Mouse (Mus musculus) kidney, embryonic 15.5 days (tissue): ENCODE data around the gene Elf2. TPM values are rescaled to one million over a fixed set of nuclear protein-coding genes. Genes with fewer than 3 reads are reported as not detected.
A peak's percentile ranks its signal among the peaks of the same experiment; 100 is the strongest.

Experiments
- ATAC-seq: fragments of 200-750 bp; cut with Nextera tagmentation; replicated peaks from 2 replicates; pipeline ENCODE4 v1.8.0; 2017; ENCODE audit warnings: moderate TSS enrichment; ENCODE audit not compliant: low FRiP score
- H3K27ac ChIP-seq: fragments of 300-500 bp; sonication (generic); 2 replicates; pipeline ENCODE4 v1.5.1; 2015; ENCODE audit warnings: mild to moderate bottlenecking, inconsistent platforms
- H3K27me3 ChIP-seq: fragments of 300-500 bp; sonication (generic); 2 replicates; pipeline ENCODE4 v1.6.1; 2015; ENCODE audit warnings: inconsistent platforms
- H3K36me3 ChIP-seq: fragments of 300-500 bp; sonication (generic); 2 replicates; pipeline ENCODE4 v1.6.1; 2015; ENCODE audit warnings: inconsistent platforms
- H3K4me1 ChIP-seq: fragments of 300-500 bp; sonication (generic); 2 replicates; pipeline ENCODE4 v1.6.1; 2015; ENCODE audit warnings: inconsistent platforms
- H3K4me2 ChIP-seq: fragments of 300-500 bp; sonication (generic); 2 replicates; pipeline ENCODE4 v1.6.1; 2015; ENCODE audit warnings: moderate library complexity, mild to moderate bottlenecking, inconsistent platforms
- H3K4me3 ChIP-seq: fragments of 300-500 bp; sonication (generic); replicated peaks from 2 replicates; pipeline ENCODE4 v1.5.1; 2015; ENCODE audit warnings: mild to moderate bottlenecking, inconsistent platforms
- H3K9ac ChIP-seq: fragments of 300-500 bp; sonication (generic); 2 replicates; pipeline ENCODE4 v1.6.1; 2015; ENCODE audit warnings: mild to moderate bottlenecking, inconsistent platforms
- H3K9me3 ChIP-seq: fragments of 300-500 bp; sonication (generic); replicated peaks from 2 replicates; pipeline ENCODE4 v1.6.1; 2016; ENCODE audit warnings: inconsistent platforms
- WGBS: fragments of 180-500 bp; shearing (Covaris S2); methylation state at CpG from one replicate; pipeline ENCODE4 v1.1.7; 2015; ENCODE audit warnings: mixed read lengths; 5-methylcytosine and 5-hydroxymethylcytosine counted together
- polyA plus RNA-seq: library from polyadenylated mRNA; unstranded; fragments of >200 nt; fragmentation: Nextera tagmentation; extraction: Ambion mirVana; gene quantifications from 2 replicates; pipeline ENCODE4 v1.2.1, GENCODE M21; 2015

Elf2 gene
- polyA plus RNA-seq, 1 experiment from 2014 or later = 58.2 TPM

GRCm38 (mm10) chr3:51296790-51297189, 43.7 kb downstream of the Elf2 start:
- Histone ChIP-seq H3K4me2 (no peak overlapping the region), H3K27me3 (no peaks in the 10 kb centered on the region), H3K4me3 (no peak overlapping the region), H3K36me3 (peaks cover 8% of the 10 kb centered on the region; the same call in 1 of the 2 replicates), H3K9me3 (no peaks in the 10 kb centered on the region), H3K27ac (no peak overlapping the region), H3K9ac (no peak overlapping the region), H3K4me1 (no peaks in the 10 kb centered on the region)
- WGBS = 68% methylated on average over 1 of the region's 1 CpGs
- ATAC-seq = no peak

GRCm38 (mm10) chr3:51295225-51295624, 45.2 kb downstream of the Elf2 start:
- ATAC-seq = no peak
- Histone ChIP-seq H3K4me2 (no peak overlapping the region), H3K9me3 (no peaks in the 10 kb centered on the region), H3K9ac (no peak overlapping the region), H3K27ac (no peak overlapping the region), H3K4me3 (no peak overlapping the region), H3K4me1 (no peaks in the 10 kb centered on the region), H3K36me3 (peaks cover 8% of the 10 kb centered on the region; the same call in 1 of the 2 replicates), H3K27me3 (no peaks in the 10 kb centered on the region)
- WGBS = 61% methylated on average over 2 of the region's 2 CpGs

DNA sequence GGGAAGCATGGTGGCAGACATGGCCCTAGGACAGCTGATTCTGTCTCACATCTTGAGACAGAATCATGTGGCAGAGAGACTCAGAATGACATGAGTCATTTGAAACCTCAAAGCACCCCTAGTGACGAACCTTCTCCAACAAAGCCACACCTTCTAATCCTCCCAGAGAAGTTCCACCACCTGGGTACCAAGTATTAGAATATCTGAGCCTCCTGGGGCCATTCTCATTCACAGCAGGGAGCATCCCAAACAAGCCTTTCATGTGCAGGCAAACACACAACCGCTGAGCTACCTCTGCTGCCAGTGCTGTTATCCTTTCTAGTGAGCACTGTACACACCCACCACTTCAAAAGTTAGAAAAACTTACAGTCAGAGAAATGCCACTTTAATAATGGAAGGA, 46.2 kb downstream of the Elf2 start:
- H3K4me1 ChIP-seq = no peaks in the 10 kb centered on the region
- no peak overlapping the region for H3K9ac ChIP-seq
- no peak overlapping the region for H3K4me2 ChIP-seq
- H3K4me3 ChIP-seq = no peak overlapping the region
- peaks cover 8% of the 10 kb centered on the region; the same call in 1 of the 2 replicates for H3K36me3 ChIP-seq
- no peaks in the 10 kb centered on the region for H3K9me3 ChIP-seq
- ATAC-seq = no peak
- no peaks in the 10 kb centered on the region for H3K27me3 ChIP-seq
- H3K27ac ChIP-seq = no peak overlapping the region
- 54% methylated on average over 2 of the region's 2 CpGs for WGBS

DNA sequence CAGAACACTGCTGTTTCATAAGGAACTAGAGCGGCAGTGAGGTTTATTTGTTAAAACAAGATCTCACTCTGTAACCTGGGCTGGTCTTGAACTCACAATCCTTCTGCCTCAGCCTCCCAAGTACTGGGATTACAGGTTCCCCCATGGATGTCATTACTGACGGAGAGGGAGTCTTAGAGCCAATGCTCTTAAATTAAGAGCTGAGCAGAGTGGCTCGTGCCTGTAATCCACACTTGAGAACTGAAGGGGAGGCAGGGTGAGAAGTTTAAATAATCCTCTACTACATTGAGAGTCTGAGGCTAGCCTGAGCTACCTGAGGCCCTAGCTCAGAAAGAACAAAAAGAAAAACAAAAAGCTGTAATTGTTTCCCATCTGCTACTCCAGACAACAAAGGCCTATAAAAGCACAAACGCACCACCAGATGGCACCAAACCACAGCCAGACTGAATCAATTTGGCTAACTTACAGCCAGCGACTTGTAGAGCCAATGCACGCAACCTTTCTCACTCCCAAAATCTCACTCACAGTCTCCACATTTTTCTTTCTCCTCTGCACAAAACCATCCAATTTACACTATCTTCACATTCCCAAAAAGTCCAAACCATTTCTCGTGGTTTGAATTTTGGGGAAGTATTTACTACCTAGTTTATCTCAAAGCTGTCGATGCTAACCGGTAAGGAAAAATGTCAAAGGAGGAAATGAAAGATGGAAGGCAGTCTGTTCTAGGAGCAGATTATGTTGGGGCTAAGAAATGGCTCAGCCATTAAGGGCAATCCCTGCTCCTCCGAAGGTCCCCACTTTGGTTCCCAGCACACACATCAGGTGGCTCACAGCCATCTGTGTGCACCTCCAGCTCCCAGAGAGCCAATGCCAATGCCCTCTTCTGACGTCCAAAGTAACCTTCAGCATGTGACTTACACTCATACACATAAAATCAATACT, 51.3 kb downstream of the Elf2 start:
- Histone ChIP-seq H3K4me1 (no peaks in the 10 kb centered on the region), H3K27me3 (no peaks in the 10 kb centered on the region), H3K27ac (no peak overlapping the region), H3K9me3 (no peaks in the 10 kb centered on the region), H3K4me2 (no peak overlapping the region), H3K4me3 (no peak overlapping the region), H3K9ac (no peak overlapping the region), H3K36me3 (no peaks in the 10 kb centered on the region; the same call in 1 of the 2 replicates)
- 54% methylated on average over 11 of the region's 11 CpGs for whole genome bisulfite sequencing
- peak; percentile 54; the same call in 1 of the 2 replicates for ATAC-seq

DNA sequence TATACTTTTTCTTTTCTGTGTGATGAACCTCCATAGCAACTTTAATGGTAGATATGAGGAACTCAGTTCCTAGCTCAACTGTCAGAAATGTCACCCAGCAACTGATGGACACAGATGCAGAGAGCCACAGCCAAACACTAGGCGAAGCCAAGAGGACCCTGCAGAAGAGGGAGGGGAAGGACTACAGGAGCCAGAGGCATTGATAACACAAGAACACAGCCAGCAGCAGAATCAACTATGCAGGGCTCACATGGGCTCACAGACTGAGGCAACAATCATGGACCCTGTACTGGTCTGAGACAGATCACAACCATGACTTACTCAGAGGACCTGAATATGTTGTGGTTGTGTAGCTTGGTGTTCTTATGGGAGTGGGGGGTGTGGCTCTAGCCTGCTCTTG, 56.1 kb downstream of the Elf2 start:
- ATAC-seq = no peak
- Histone ChIP-seq H3K4me3 (no peak overlapping the region), H3K27ac (no peak overlapping the region), H3K4me2 (no peak overlapping the region), H3K36me3 (no peaks in the 10 kb centered on the region; the same call in 1 of the 2 replicates), H3K9me3 (no peaks in the 10 kb centered on the region), H3K9ac (no peak overlapping the region), H3K27me3 (no peaks in the 10 kb centered on the region), H3K4me1 (no peaks in the 10 kb centered on the region)
- 77% methylated on average over 1 of the region's 1 CpGs for WGBS

- no peak for ATAC-seq
Observed at GRCm38 (mm10) chr3:51281727-51282126, 58.7 kb downstream of the Elf2 start.

DNA sequence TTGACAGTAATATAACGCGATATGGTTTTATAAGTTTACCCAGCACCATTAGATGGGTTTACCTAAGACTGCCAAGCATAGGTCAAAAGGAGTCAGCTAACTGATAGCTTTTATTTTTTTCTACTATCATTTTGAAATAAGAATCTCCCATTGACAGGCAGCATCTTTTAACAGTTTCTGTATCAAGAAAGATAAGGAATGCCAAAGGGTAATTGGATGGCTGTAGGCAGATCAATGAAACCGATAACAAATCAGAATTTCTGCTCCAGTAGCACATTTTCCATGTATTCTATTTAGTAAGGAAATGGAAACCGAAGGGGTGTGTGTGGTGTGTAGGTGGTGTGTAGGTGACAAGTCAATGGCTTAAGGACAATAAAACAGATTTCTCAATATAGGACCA, 62.0 kb downstream of the Elf2 start:
- no peaks in the 10 kb centered on the region for H3K9me3 ChIP-seq
- H3K27me3 ChIP-seq = no peaks in the 10 kb centered on the region
- no peak overlapping the region for H3K27ac ChIP-seq
- 75% methylated on average over 4 of the region's 4 CpGs for WGBS
- no peak overlapping the region for H3K4me2 ChIP-seq
- no peak for ATAC-seq
- peaks cover 11% of the 10 kb centered on the region for H3K4me1 ChIP-seq
- H3K9ac ChIP-seq = no peak overlapping the region
- no peak overlapping the region for H3K4me3 ChIP-seq
- no peaks in the 10 kb centered on the region for H3K36me3 ChIP-seq

More at GRCm38 (mm10) chr3:51281727-51282126, 58.7 kb downstream of the Elf2 start:
- H3K9ac ChIP-seq = no peak overlapping the region
- no peaks in the 10 kb centered on the region; the same call in 1 of the 2 replicates for H3K36me3 ChIP-seq
- no peak overlapping the region for H3K4me3 ChIP-seq
- no peaks in the 10 kb centered on the region for H3K27me3 ChIP-seq
- no peak overlapping the region for H3K27ac ChIP-seq
- WGBS = 93% methylated on average over 4 of the region's 4 CpGs
- no peaks in the 10 kb centered on the region for H3K9me3 ChIP-seq
- peaks cover 3% of the 10 kb centered on the region; the same call in 1 of the 2 replicates for H3K4me1 ChIP-seq
- H3K4me2 ChIP-seq = no peak overlapping the region

GRCm38 (mm10) chr3:51277201-51278150, 63.0 kb downstream of the Elf2 start:
- peak overlapping the region; percentile 99 for H3K27ac ChIP-seq
- no peaks in the 10 kb centered on the region for H3K27me3 ChIP-seq
- H3K36me3 ChIP-seq = no peaks in the 10 kb centered on the region
- peak overlapping the region; percentile 76 for H3K4me2 ChIP-seq
- under 1% methylated on average over 75 of the region's 75 CpGs for WGBS
- peak overlapping the region; percentile 97 for H3K9ac ChIP-seq
- H3K4me1 ChIP-seq = peaks cover 11% of the 10 kb centered on the region
- ATAC-seq = peak; percentile 62
- H3K9me3 ChIP-seq = no peaks in the 10 kb centered on the region
- H3K4me3 ChIP-seq = peak overlapping the region; percentile 81

GRCm38 (mm10) chr3:51276421-51277111, 63.9 kb downstream of the Elf2 start:
- under 1% methylated on average over 69 of the region's 93 CpGs for WGBS
- peak overlapping the region; percentile 81 for H3K4me3 ChIP-seq
- H3K27ac ChIP-seq = peak overlapping the region; percentile 99
- peak overlapping the region; percentile 97 for H3K9ac ChIP-seq
- no peaks in the 10 kb centered on the region for H3K36me3 ChIP-seq
- peaks cover 11% of the 10 kb centered on the region for H3K4me1 ChIP-seq
- no peaks in the 10 kb centered on the region for H3K9me3 ChIP-seq
- no peaks in the 10 kb centered on the region for H3K27me3 ChIP-seq
- H3K4me2 ChIP-seq = peak overlapping the region; percentile 76
- ATAC-seq = peak; percentile 61

DNA sequence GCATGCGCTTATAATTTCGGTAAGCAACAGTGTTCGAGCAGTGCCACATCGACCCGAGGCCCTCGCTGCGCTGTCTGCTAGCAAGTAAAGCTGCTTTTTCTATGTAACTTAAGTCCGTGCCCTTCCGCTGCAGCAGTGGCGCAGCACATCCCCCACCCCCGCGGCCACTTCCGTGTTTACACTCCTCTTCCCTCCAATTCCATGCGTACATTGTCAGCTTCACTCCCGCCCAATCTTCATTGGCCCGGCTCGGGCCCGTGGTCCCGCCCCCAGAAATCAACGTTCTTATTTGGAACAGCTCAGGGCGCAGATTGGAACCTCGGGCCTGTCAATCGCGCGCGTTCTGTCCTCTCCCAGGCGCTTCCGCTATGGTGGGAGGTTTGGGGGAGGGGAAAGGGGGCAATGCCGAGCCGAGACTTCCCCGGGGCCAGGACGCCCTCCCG, 64.5 kb downstream of the Elf2 start:
- Histone ChIP-seq H3K36me3 (no peaks in the 10 kb centered on the region), H3K27me3 (no peaks in the 10 kb centered on the region), H3K4me2 (peak overlapping the region; percentile 76), H3K9ac (peak overlapping the region; percentile 97), H3K4me3 (peak overlapping the region; percentile 81), H3K27ac (peak overlapping the region; percentile 99), H3K4me1 (peaks cover 11% of the 10 kb centered on the region), H3K9me3 (no peaks in the 10 kb centered on the region)
- under 1% methylated on average over 32 of the region's 33 CpGs for WGBS
- ATAC-seq = peak; percentile 98

DNA sequence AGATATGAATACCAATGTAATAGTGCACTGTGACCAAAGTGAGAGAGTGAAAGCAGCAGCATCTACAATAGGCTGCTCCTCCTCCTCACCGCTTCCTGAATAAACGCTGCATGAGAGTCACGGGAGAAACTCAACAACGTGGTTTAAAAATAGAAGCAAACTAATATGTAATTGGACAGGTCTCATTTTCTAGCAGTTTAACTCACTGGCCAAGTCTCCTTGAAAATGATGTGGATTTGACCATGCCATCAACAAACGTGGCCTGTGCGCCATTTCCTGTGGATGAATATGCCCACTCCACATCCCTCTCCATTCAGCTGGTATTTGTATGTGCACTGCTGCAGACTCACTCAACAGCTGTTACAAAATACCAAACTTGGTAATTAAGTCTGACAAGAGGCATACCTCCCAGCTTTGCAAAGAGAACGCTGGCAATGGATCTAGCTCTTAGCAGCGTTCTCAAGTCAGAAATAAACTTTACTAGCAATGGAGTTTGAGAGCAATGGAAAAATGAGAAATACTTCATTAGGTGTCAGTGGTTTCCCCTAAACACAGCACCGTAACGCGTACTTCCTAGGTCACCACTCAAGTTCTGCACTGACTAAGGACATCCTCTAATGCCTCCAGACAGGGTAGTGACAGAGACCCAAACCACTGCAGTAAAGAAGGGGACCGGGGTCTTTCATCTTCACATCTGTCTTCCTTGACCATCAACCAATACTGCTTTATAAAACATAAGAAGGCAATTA, 70.2 kb downstream of the Elf2 start:
- Histone ChIP-seq H3K27ac (peak overlapping the region; percentile 22; the same call in 1 of the 2 replicates), H3K4me2 (no peak overlapping the region), H3K4me3 (no peak overlapping the region), H3K4me1 (peaks cover 16% of the 10 kb centered on the region), H3K27me3 (no peaks in the 10 kb centered on the region), H3K9me3 (no peaks in the 10 kb centered on the region), H3K36me3 (peaks cover 12% of the 10 kb centered on the region), H3K9ac (no peak overlapping the region)
- WGBS = 81% methylated on average over 12 of the region's 12 CpGs
- no peak for ATAC-seq
